Mouse (Mus musculus): Measurements from ENCODE around the gene Enkur. TPM values are rescaled to one million over a fixed set of nuclear protein-coding genes. Genes with fewer than 3 reads are reported as not detected.
A peak's percentile ranks its signal among the peaks of the same experiment; 100 is the strongest.

The Enkur gene
- total and polyA plus RNA-seq, 2 experiments from 2014 or later: 1.8 to 6.4 TPM

DNA sequence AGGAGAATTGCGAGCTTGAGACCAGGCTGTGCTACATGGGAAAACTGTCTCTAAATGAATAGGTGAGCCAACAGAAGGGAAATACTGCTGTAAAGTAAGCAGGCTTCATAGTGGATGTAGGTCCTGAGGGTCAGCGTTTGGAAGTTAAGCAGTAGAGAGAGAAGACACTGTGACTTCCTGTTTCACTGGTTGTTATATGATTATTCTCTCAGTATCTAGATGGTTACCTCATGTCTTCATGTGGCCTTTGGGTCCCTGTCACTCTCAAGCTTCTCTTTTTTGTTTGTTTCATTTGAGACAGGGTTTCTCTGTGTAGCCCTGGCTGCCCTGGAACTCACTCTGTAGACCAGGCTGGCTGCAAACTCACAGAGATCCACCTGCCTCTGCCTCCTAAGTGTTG, 10.1 kb upstream of the Enkur start:
- Histone ChIP-seq H3K4me2 (ENCODE audit: low read depth, low read length) (no peak overlapping the region), H3K4me3 (ENCODE audit: low read length) (no peak overlapping the region), H3K36me3 (ENCODE audit: insufficient read depth, low read length) (peaks cover 6% of the 10 kb centered on the region), H3K27ac (no peak overlapping the region), H3K27me3 (ENCODE audit: insufficient read depth, low read length) (no peaks in the 10 kb centered on the region), H3K4me1 (ENCODE audit: insufficient read depth, low read length) (no peaks in the 10 kb centered on the region), H3K9me3 (ENCODE audit: low read length) (no peaks in the 10 kb centered on the region), H3K9ac (replicated peaks; ENCODE audit: low read length) (no peak overlapping the region)
- ATAC-seq: no peak
- no peak for DNase-seq (ENCODE audit: low spot score)
- TF ChIP-seq CTCF (IDR thresholded peaks at IDR 0.05; ENCODE audit: low read depth): no peak
- 95% methylated on average over 2 of the region's 2 CpGs for WGBS

DNA sequence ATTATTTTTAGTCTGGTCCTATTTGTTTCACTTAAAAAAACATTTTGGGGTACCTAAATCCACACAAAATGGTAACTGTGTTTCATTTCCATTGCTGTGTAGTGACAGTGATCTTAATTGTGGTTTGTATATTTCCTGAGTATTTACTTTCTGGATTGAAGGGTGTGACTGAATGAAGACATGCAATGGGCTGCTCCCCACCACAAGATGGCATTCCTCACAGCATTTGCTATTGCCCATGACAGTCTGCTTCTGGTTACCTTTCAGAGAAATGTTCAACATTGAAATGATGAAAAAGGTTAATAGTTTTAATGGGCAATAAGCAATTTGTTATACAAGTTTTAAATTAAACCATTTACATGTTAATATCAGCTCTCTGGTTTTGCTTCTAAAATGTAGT, 9.2 kb upstream of the Enkur start:
- no peak for ATAC-seq
- Histone ChIP-seq H3K9me3 (ENCODE audit: low read length) (no peaks in the 10 kb centered on the region), H3K4me3 (ENCODE audit: low read length) (no peak overlapping the region), H3K27me3 (ENCODE audit: insufficient read depth, low read length) (no peaks in the 10 kb centered on the region), H3K36me3 (ENCODE audit: insufficient read depth, low read length) (peaks cover 6% of the 10 kb centered on the region), H3K27ac (no peak overlapping the region), H3K4me1 (ENCODE audit: insufficient read depth, low read length) (no peaks in the 10 kb centered on the region), H3K4me2 (ENCODE audit: low read depth, low read length) (no peak overlapping the region), H3K9ac (replicated peaks; ENCODE audit: low read length) (no peak overlapping the region)
- no peak for DNase-seq (ENCODE audit: low spot score)
- TF ChIP-seq CTCF (IDR thresholded peaks at IDR 0.05; ENCODE audit: low read depth): peak; percentile 57

DNA sequence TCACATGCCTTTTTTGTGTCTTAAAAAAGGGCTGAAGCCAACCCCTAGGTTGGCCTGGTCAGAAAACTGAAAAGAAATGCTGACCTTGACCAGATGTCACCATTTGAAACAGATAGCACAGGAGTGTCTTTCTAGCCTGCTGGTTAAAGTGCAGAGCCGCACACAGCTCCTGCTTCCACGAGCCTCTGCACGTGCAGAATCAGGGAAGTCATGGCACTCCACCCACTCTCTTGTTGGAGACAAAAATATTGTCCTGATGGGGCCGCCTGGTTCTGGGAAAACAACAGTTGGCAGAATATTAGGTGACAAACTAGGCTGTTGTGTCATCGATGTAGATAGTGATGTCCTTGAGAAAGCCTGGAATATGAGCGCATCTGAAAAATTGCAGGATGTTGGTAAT, 6.2 kb upstream of the Enkur start:
- no peak for DNase-seq (ENCODE audit: low spot score)
- no peaks in the 10 kb centered on the region for H3K27me3 ChIP-seq (ENCODE audit: insufficient read depth, low read length)
- H3K4me3 ChIP-seq (ENCODE audit: low read length): no peak overlapping the region
- H3K36me3 ChIP-seq (ENCODE audit: insufficient read depth, low read length): peaks cover 6% of the 10 kb centered on the region; the same call in 1 of the 2 replicates
- no peak overlapping the region for H3K9ac ChIP-seq (replicated peaks; ENCODE audit: low read length)
- no peak for TF ChIP-seq CTCF (IDR thresholded peaks at IDR 0.05; ENCODE audit: low read depth)
- H3K4me2 ChIP-seq (ENCODE audit: low read depth, low read length): no peak overlapping the region
- peaks cover 6% of the 10 kb centered on the region for H3K4me1 ChIP-seq (ENCODE audit: insufficient read depth, low read length)
- no peak for ATAC-seq
- 84% methylated on average over 6 of the region's 6 CpGs for WGBS
- H3K27ac ChIP-seq: no peak overlapping the region
- H3K9me3 ChIP-seq (ENCODE audit: low read length): no peaks in the 10 kb centered on the region

DNA sequence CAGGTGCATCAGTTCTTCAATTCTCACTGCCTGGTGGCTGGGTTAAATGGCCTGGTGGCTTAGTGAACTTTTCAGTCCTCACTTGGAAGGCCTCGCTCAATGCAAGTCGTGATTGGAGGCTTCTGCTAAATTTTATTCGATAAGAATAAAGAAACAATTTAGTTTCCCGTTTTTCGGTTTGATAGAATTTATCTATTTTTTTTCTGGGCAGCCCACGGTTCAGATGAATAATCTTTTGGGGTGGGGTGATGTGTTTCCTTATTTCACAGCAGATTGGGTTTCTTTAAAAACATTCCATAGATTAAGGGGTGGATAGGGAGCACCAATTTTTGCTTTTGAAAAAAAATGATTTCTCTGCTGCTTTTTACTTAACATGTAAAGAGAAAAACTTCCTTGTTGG, 1.1 kb upstream of the Enkur start:
- no peak for TF ChIP-seq CTCF (IDR thresholded peaks at IDR 0.05; ENCODE audit: low read depth)
- Histone ChIP-seq H3K4me3 (ENCODE audit: low read length) (peak overlapping the region; percentile 76), H3K27me3 (ENCODE audit: insufficient read depth, low read length) (no peaks in the 10 kb centered on the region), H3K27ac (peak overlapping the region; percentile 89; the same call in 1 of the 2 replicates), H3K9me3 (ENCODE audit: low read length) (no peaks in the 10 kb centered on the region), H3K36me3 (ENCODE audit: insufficient read depth, low read length) (no peaks in the 10 kb centered on the region), H3K9ac (replicated peaks; ENCODE audit: low read length) (peak overlapping the region; percentile 68), H3K4me2 (ENCODE audit: low read depth, low read length) (peak overlapping the region; percentile 70), H3K4me1 (ENCODE audit: insufficient read depth, low read length) (peaks cover 6% of the 10 kb centered on the region)
- 36% methylated on average over 6 of the region's 6 CpGs for WGBS
- ATAC-seq: no peak
- DNase-seq (ENCODE audit: low spot score): no peak

DNA sequence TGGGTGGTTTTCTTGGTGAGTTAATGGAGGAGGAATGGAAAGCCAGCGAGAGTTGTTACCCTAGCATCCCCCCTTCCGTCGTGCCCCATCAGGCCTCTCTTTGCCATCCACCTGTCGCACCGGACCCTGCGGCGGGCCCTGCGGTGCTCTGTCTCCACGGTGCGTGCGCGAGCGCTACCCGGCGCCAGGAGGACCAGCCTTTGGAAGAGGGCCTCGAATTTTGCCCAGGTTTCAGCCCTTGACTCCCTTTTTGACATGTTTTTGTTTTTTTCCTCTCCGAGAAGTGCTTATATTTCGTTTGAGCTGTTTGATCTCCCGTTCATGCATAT, 630 bp upstream of the Enkur start:
- H3K9me3 ChIP-seq (ENCODE audit: low read length): no peaks in the 10 kb centered on the region
- H3K4me3 ChIP-seq (ENCODE audit: low read length): peak overlapping the region; percentile 76
- no peak for TF ChIP-seq CTCF (IDR thresholded peaks at IDR 0.05; ENCODE audit: low read depth)
- H3K9ac ChIP-seq (replicated peaks; ENCODE audit: low read length): peak overlapping the region; percentile 68
- DNase-seq (ENCODE audit: low spot score) (no peak), ATAC-seq (peak; percentile 91)
- no peaks in the 10 kb centered on the region for H3K27me3 ChIP-seq (ENCODE audit: insufficient read depth, low read length)
- H3K4me2 ChIP-seq (ENCODE audit: low read depth, low read length): peak overlapping the region; percentile 70
- WGBS: under 1% methylated on average over 19 of the region's 19 CpGs
- no peaks in the 10 kb centered on the region for H3K36me3 ChIP-seq (ENCODE audit: insufficient read depth, low read length)
- peaks cover 6% of the 10 kb centered on the region for H3K4me1 ChIP-seq (ENCODE audit: insufficient read depth, low read length)
- H3K27ac ChIP-seq: peak overlapping the region; percentile 89

DNA sequence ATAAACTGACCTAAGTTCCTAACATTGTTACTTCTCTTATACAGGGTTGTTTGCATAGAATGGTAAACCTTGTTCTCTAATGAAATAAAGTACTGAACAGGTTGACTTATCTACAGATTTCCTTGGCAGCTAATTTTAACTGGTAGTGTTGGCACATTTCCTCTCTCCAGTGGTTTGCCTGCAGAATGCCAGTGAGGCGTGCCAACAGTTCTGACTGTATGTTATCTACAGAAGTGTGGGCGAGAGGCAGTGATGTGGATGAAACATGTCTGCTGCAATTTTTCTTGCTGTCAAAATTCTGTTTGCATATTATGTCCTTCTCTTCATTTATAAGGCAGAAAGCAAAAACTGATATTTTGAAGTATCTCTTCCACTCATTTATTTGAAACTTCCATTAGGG, 2.4 kb downstream of the Enkur start:
- Histone ChIP-seq H3K9ac (replicated peaks; ENCODE audit: low read length) (no peak overlapping the region), H3K4me1 (ENCODE audit: insufficient read depth, low read length) (peaks cover 6% of the 10 kb centered on the region), H3K4me2 (ENCODE audit: low read depth, low read length) (no peak overlapping the region), H3K4me3 (ENCODE audit: low read length) (no peak overlapping the region), H3K36me3 (ENCODE audit: insufficient read depth, low read length) (no peaks in the 10 kb centered on the region), H3K27ac (no peak overlapping the region), H3K27me3 (ENCODE audit: insufficient read depth, low read length) (no peaks in the 10 kb centered on the region), H3K9me3 (ENCODE audit: low read length) (no peaks in the 10 kb centered on the region)
- 51% methylated on average over 2 of the region's 2 CpGs for WGBS
- DNase-seq (ENCODE audit: low spot score) (peak; percentile 33), ATAC-seq (no peak)
- TF ChIP-seq CTCF (IDR thresholded peaks at IDR 0.05; ENCODE audit: low read depth): no peak

DNA sequence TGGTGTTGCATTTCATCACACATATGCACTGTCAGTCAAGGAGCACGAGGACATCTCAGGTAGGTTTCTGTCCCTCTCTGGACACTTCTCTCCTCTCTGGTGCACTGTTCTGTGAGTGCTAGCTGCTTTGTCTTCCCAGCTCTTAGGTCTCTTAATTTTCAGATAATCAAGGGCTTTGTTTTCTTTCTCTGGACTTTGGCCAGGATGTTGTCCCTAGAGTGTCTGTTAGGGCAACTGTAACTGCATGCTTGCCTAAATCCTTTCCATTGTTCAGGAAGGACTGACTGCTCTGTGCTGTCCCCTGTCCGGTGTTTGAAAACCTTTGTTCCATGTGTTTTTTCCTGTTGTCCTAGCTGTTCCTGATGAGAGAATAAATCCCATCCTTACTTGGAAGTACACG, 6.1 kb downstream of the Enkur start:
- Histone ChIP-seq H3K4me2 (ENCODE audit: low read depth, low read length) (no peak overlapping the region), H3K4me1 (ENCODE audit: insufficient read depth, low read length) (no peaks in the 10 kb centered on the region), H3K36me3 (ENCODE audit: insufficient read depth, low read length) (no peaks in the 10 kb centered on the region), H3K9me3 (ENCODE audit: low read length) (peaks cover 2% of the 10 kb centered on the region; the same call in 1 of the 2 replicates), H3K4me3 (ENCODE audit: low read length) (no peak overlapping the region), H3K9ac (replicated peaks; ENCODE audit: low read length) (no peak overlapping the region), H3K27me3 (ENCODE audit: insufficient read depth, low read length) (no peaks in the 10 kb centered on the region), H3K27ac (no peak overlapping the region)
- TF ChIP-seq CTCF (IDR thresholded peaks at IDR 0.05; ENCODE audit: low read depth): no peak
- no peak for DNase-seq (ENCODE audit: low spot score)
- no peak for ATAC-seq
- 47% methylated on average over 3 of the region's 3 CpGs for WGBS

All from hindbrain, postnatal 0 days (tissue).